Mouse (Mus musculus) spleen, adult 2 months (tissue): ENCODE results near the gene N4bp2l2. TPM values are rescaled to one million over a fixed set of nuclear protein-coding genes. Genes with fewer than 3 reads are reported as not detected.
"Not testable (repeated sequence)": the region's sequence is repeated elsewhere in the genome, so short reads cannot be mapped to it uniquely, and the experiment has no call there.

ENCODE experiments used
- DNase-seq, 2 experiments: peaks; one replicate each; pipeline versions ENCODE4 v3.0.0 to v3.0.0-alpha.2; 2012 to 2021; ENCODE audit warnings: low spot score in 2 of 2, low read depth in 1 of 2
- H3K27ac ChIP-seq: fragments of 200-500 bp; 2 replicates; pipeline ENCODE4 v1.5.1; 2012; ENCODE audit warnings: low read length, inconsistent platforms; ENCODE audit not compliant: insufficient read depth
- H3K27me3 ChIP-seq: fragments of 200-500 bp; 2 replicates; pipeline ENCODE4 v1.6.1; 2012; ENCODE audit warnings: mild to moderate bottlenecking, moderate library complexity, low read length, inconsistent platforms; ENCODE audit not compliant: control insufficient read depth, insufficient read depth
- H3K36me3 ChIP-seq: fragments of 200-500 bp; 2 replicates; pipeline ENCODE4 v1.6.1; 2012; ENCODE audit warnings: mild to moderate bottlenecking, low read length, inconsistent platforms; ENCODE audit not compliant: control insufficient read depth, insufficient read depth
- H3K4me1 ChIP-seq: fragments of 200-500 bp; 2 replicates; pipeline ENCODE4 v1.6.1; 2011; ENCODE audit warnings: inconsistent platforms; ENCODE audit not compliant: control insufficient read depth, insufficient read depth, insufficient read length
- H3K4me3 ChIP-seq: fragments of 200-500 bp; 2 replicates; pipeline ENCODE4 v1.5.1; 2011; ENCODE audit warnings: mild to moderate bottlenecking, inconsistent platforms; ENCODE audit not compliant: insufficient read depth, insufficient read length; ENCODE audit errors: extremely low read depth
- CTCF ChIP-seq: fragments of 200-500 bp; IDR thresholded peaks from 2 replicates; pipeline ENCODE4 v1.5.1; 2011; ENCODE audit warnings: mild to moderate bottlenecking, inconsistent platforms; ENCODE audit not compliant: insufficient read depth, insufficient read length, insufficient replicate concordance; ENCODE audit errors: extremely low read depth
- POLR2A ChIP-seq: fragments of 200-500 bp; IDR thresholded peaks from 2 replicates; pipeline ENCODE4 v1.6.1; 2011; ENCODE audit warnings: low read depth, low read length, inconsistent platforms
- WGBS: fragments of 180-500 bp; shearing (Covaris S2); methylation state at CpG from one replicate; pipeline ENCODE4 v1.1.7; 2018; 5-methylcytosine and 5-hydroxymethylcytosine counted together
- polyA plus RNA-seq: library from polyadenylated mRNA; depleted of rRNA; stranded (reverse); fragments of >200 nt; gene quantifications from 2 replicates; pipeline ENCODE4 v1.2.3, GENCODE M21; 2012; rRNA removed

The N4bp2l2 gene
- polyA plus RNA-seq: 3.7 and 4.4 TPM in 2 replicates

DNA sequence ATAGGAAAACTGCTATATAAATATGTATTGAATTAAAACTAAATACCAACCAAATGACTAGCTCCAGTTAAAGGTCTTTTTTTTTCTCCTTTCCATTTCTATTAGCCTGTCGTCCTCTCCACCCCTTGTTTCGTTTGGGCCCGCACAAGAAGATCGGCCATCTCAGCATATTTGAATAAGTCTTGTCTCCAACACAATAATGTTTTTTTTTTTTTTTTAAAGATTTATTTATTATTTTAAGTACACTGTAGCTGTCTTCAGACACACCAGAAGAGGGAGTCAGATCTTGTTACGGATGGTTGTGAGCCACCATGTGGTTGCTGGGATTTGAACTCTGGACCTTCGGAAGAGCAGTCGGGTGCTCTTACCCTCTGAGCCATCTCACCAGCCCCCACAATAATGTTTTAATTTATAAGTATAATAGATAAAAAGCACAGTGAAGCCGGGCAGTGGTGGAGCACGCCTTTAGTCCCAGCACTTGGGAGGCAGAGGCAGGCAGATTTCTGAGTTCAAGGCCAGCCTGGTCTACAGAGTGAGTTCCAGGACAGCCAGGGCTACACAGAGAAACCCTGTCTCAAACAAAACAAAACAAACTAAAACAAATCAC lies at the start of gene N4bp2l2:
Gene N4bp2l2, minus strand, starts transcription at position 51 of the 607 bp plus-strand sequence.
- H3K27ac ChIP-seq: peak within 1 kb of the TSS; percentile 89
- not testable (repeated sequence) for H3K36me3 ChIP-seq, H3K4me1 ChIP-seq, DNase-seq, H3K27me3 ChIP-seq
- peak within 1 kb of the TSS; percentile 84 for H3K4me3 ChIP-seq
- WGBS: 93% methylated on average over 9 of the region's 9 CpGs

DNA sequence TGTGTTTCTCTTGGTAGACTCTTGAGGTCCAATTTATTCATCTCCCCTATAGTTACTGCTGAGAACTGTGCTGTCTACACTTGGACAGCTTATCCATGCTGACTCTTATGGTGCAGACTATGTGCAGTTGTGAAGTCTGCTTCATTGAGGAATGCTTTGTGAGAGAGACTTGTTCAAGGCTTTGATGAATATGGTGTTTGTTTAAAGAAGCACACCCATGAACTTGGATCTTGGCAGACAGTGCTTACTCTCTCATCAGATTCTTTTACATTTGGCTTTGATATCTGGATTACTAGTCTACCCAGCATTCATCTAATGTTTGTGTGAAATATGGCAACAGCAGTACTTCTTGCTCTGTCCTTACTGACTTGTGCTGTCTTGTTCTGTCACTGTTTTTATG lies 47.4 kb upstream of the N4bp2l2 start:
- TF ChIP-seq POLR2A: no peak
- TF ChIP-seq CTCF: no peak
- Histone ChIP-seq H3K27me3 (no peaks in the 10 kb centered on the region), H3K36me3 (no peaks in the 10 kb centered on the region), H3K27ac (no peak overlapping the region), H3K4me1 (0 out of 2 replicates have a peak, but pooled peaks cover 1% of the 10 kb centered on the region), H3K4me3 (no peak overlapping the region)
- DNase-seq: no peak

DNA sequence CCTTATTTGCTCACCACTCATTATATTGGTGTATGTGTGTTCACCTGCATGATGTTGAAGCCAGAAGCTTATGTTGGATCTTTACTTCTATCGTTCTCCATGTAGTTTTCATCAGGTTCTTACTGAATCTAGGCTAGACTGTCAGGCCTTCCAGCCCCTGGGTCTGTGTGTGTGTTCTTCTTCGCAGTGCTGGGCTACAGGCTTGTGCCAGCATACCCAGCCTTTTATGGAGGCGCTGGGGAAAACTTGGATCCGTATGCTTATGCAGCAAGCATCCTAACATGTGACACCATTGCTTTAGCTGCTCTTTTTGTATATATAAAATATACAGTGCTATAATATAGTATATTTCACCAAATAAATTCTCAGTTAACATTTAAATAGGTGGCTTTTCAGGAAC lies 45.5 kb upstream of the N4bp2l2 start:
- DNase-seq: no peak
- no peaks in the 10 kb centered on the region for H3K36me3 ChIP-seq
- H3K27me3 ChIP-seq: no peaks in the 10 kb centered on the region
- H3K4me1 ChIP-seq: no peaks in the 10 kb centered on the region
- no peak for TF ChIP-seq POLR2A
- TF ChIP-seq CTCF: no peak
- no peak overlapping the region for H3K27ac ChIP-seq
- no peak overlapping the region for H3K4me3 ChIP-seq
- 97% methylated on average over 4 of the region's 4 CpGs for WGBS

DNA sequence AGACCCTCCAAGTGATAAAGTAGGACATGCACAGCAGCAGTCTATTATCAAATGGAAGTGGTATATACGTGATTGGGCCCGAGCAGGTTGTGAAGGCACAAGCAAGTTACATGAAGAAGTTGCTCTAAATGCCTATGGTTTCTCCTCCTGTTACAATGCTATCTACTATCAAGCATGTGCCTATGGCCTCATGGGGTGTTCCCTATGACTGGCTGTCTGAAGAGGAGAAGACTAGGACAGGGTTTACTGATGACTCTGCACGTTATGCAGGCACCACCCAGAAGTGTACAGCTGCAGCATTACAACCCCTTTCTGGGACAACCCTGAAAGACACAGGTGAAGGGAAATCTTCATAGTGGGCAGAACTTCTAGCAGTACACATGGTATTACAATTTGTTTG lies 41.2 kb upstream of the N4bp2l2 start:
- not testable (repeated sequence) for DNase-seq, H3K27ac ChIP-seq, H3K36me3 ChIP-seq, H3K27me3 ChIP-seq, H3K4me1 ChIP-seq, H3K4me3 ChIP-seq
- WGBS: 93% methylated on average over 3 of the region's 3 CpGs

DNA sequence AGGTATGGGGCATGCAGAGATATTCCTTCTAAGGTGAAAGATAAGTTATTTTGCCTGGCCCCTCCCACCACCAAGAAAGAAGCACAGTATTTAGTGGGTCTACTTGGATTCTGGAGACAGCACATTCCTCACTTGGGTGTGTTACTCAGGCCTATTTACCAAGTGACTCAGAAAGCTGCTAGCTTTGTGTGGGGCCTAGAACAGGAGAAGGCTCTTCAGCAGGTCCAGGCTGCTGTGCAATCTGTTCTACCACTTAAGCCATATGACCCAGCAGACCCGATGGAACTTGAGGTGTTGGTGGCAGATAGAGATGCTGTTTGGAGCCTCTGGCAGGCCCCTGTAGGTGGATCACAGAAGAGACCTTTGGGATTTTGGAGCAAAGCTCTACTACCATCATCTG lies 40.7 kb upstream of the N4bp2l2 start:
- not testable (repeated sequence) for H3K4me1 ChIP-seq, H3K27ac ChIP-seq, H3K4me3 ChIP-seq, H3K36me3 ChIP-seq, DNase-seq, H3K27me3 ChIP-seq
- WGBS: 96% methylated on average over 1 of the region's 1 CpGs

DNA sequence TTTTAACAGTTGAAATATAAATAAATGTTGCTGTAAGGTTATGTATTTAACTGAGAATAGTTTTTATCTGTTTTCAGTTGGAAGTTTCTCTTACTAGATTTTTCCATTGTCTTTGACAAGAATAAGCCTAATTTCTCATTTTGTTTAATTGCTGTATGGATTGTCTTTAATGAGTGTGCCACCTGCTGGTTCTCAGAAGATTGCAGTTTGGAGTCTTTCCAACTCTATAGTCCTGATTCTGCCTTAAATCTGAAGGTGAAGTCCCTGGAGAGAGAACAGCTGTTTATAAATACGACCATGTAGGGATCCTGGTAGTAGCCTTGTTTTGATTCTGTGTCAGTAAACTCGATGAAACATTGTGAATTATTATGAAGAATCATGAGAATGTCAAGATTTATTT lies 36.7 kb upstream of the N4bp2l2 start:
- no peaks in the 10 kb centered on the region for H3K27me3 ChIP-seq
- H3K4me3 ChIP-seq: no peak overlapping the region
- H3K27ac ChIP-seq: no peak overlapping the region
- peak; percentile 41 to 47 for DNase-seq
- H3K4me1 ChIP-seq: no peaks in the 10 kb centered on the region
- TF ChIP-seq CTCF (no peak), POLR2A (no peak)
- no peaks in the 10 kb centered on the region for H3K36me3 ChIP-seq
- WGBS: 32% methylated on average over 2 of the region's 2 CpGs

DNA sequence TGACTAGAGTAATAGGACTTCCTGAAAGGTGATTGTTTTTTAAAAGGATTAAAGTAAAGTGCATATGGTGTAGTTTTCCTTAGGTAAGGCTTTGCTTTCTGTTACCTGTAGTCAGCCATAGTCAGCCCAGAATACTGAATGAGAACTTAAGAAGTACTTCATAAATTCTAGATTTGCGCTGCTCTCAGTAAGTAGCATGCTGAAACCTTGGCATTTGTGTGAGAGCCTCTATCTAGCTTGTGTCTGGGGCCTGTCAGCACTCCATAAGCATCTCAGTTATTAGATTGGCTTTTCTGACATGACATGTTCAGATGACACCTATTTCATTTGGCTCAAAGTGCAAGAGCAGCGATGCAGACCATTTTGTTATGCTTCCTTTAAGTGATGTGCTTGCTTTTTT lies 27.3 kb upstream of the N4bp2l2 start:
- DNase-seq: no peak
- Histone ChIP-seq H3K27ac (no peak overlapping the region), H3K36me3 (no peaks in the 10 kb centered on the region), H3K27me3 (no peaks in the 10 kb centered on the region), H3K4me1 (no peaks in the 10 kb centered on the region), H3K4me3 (no peak overlapping the region)
- 91% methylated on average over 2 of the region's 2 CpGs for WGBS
- TF ChIP-seq POLR2A: no peak
- TF ChIP-seq CTCF: no peak

DNA sequence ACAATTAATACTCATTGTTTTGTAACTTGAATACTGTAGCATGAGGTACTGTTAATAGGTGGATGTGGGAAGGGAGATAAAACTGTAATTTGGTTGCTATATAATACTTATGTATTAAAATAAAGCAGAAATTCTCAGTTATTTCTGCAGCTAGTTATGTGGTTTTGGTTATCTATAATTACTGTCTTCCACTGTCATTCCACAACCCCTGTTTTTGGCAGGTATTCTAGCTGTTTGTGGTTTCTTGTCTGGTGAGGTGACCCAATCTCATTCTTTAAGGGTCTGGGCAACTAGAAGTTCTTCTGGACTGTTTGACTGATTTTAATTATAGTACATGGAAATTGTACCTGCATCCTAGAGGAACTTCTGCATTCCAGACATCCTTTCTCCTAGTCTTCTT lies 24.7 kb upstream of the N4bp2l2 start:
- no peaks in the 10 kb centered on the region for H3K36me3 ChIP-seq
- H3K27ac ChIP-seq: no peak overlapping the region
- H3K4me1 ChIP-seq: peaks cover 2% of the 10 kb centered on the region; the same call in 1 of the 2 replicates
- no peak for DNase-seq
- no peaks in the 10 kb centered on the region for H3K27me3 ChIP-seq
- TF ChIP-seq POLR2A (no peak), CTCF (no peak)
- H3K4me3 ChIP-seq: no peak overlapping the region

DNA sequence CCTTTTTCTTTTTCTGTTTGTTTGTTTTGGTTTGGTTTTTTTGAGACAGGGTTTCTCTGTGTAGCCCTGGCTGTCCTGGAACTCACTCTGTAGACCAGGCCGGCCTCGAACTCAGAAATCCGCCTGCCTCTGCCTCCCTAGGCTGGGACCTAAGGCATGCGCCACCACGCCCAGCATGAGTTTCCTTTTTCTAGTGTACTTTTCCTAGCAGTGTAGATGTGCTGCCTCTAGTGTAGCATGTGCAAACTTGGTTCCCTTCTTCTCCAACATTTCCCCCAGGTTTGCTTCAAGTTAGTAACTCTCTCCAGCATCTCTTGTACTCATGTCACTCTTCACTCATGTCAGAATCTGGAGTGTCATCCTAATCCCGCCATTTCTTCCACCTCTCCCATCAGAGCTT lies 16.9 kb upstream of the N4bp2l2 start:
- WGBS: 91% methylated on average over 6 of the region's 6 CpGs
- not testable (repeated sequence) for DNase-seq, H3K27ac ChIP-seq, H3K4me1 ChIP-seq, H3K27me3 ChIP-seq, H3K36me3 ChIP-seq, H3K4me3 ChIP-seq
